Mouse (Mus musculus) NIH3T3 (cell line): ENCODE measurements around the gene Atn1.

Source experiments
- DNase-seq: peaks from one replicate; pipeline ENCODE4 v3.0.0-alpha.2; 2012; ENCODE audit warnings: low read depth

Atn1 gene

GRCm38 (mm10) chr6:124711824-124712782, 44.2 kb downstream of the Atn1 start, which contains the start of the genes Emg1 and Phb2:
Gene Emg1 (minus strand): TSS chr6:124712178.
Gene Phb2 (plus strand): TSS chr6:124712336.
- peak; percentile 99 for DNase-seq

- DNase-seq: no peak
Observed at GRCm38 (mm10) chr6:124708289-124708889, 47.9 kb downstream of the Atn1 start.

- peak; percentile 48 for DNase-seq
Observed at GRCm38 (mm10) chr6:124706061-124706627, 50.2 kb downstream of the Atn1 start.

DNA sequence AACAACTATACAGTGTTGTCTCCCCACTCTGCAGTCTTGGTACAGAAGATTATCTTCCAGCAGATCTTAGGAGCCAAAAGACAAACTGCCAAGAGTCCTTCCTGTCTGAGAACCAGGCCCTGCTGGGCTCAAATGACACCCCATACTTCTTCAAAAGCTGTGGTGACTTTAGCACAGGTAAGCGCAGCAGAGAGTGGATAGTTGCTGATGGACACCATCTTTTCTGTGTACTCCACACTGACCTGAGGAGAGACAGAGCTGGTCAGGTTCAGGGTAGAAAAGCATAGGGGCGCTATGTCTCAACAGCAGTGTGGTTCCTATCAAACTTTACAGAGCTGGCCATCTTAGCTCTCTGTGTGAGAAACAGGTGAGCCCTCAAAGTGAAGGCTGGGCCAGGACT, 51.9 kb downstream of the Atn1 start:
- DNase-seq: no peak

DNA sequence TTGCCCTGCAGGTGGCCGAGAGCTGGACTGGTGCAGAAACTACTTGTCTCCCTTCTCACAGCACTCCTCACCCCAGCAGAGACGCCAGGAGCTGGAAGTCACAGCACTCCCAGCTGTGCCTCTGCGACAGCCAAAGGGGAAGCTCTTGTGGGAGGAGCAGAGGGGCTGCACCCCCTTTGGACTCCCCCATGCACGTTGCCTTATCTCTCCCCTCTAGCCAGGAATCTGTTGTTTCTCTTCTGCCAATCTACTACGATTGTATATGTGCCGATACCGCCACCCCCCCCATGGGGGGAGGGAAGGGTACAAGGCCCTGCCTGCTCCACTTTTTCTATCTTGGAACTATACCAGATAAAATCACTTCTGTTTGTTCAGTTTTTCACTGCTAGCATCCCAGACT, 52.5 kb downstream of the Atn1 start:
- no peak for DNase-seq

- DNase-seq: peak; percentile 83
Observed at GRCm38 (mm10) chr6:124702784-124703103, 53.6 kb downstream of the Atn1 start.

- no peak for DNase-seq
Observed at GRCm38 (mm10) chr6:124702102-124702783, 54.1 kb downstream of the Atn1 start.

GRCm38 (mm10) chr6:124701338-124701737, 55.0 kb downstream of the Atn1 start:
- peak; percentile 61 for DNase-seq

DNA sequence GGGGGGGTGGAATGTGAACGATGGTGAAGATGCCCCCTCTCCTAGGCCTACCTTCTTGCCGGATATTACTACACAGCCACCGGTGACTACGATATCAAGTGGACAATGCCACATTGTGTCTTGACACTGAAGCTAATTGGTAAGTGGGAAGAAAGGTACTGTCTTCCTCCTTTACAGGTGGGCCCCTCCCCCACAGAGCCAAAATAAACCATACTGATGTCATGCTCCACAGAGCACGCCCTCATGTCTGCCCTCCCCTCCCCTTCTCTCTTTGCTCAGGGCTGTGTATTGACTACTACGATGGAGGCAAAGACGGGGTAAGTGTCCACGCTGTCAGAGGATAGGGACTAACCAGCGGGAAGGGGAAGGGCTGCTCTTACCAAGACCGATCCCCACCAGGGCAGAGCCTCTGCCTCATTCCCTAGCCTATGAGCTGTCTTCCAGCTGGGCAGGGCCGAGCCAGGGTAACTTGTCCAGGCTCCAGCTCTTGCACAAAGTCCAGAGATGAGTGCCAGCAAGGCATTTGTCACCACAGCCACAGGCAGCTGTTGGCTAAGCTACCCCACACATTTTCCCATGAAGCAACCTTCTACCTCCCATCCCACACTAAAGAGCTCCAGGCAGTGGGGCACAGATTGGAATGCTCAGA, 56.2 kb downstream of the Atn1 start:
- peak; percentile 93 for DNase-seq

DNA sequence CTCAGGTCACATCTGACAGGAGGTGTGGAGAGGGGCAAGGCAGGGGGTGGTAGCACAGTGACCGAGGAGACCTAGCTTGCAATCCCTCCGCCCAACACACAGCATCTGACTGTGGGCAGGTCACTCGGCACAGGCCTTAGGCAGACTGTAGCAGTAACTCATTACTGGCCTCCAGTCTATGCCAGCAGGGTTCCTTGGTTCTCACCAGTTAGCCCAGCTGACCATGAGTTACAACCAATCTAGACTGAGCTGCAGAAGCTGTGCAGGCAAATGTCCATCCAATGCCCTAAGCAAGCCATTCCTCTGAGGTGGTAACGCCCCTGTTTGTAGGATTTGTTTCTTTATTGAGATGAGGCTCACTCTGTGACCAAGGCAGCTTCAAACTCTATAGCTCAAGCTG, 57.0 kb downstream of the Atn1 start:
- DNase-seq: no peak

DNA sequence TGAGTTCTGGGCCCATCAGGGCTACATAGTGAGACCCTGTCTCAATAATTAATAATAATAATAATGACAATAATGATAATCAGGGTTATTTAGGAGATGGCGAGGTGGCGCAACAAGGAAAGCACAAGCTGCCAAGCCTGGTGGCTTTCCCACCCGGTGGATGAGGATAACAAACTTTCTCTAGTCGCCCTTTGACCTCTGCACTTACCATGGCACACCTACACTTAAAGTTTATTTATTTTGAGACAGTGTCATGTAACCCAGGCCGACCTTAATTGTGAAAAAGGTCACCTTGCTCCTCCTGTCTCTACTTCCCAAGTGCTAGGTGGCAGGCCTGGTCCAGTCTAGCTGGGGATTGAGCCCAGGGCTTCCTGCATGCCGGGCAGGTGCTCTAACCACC, 57.6 kb downstream of the Atn1 start:
- DNase-seq: no peak

DNA sequence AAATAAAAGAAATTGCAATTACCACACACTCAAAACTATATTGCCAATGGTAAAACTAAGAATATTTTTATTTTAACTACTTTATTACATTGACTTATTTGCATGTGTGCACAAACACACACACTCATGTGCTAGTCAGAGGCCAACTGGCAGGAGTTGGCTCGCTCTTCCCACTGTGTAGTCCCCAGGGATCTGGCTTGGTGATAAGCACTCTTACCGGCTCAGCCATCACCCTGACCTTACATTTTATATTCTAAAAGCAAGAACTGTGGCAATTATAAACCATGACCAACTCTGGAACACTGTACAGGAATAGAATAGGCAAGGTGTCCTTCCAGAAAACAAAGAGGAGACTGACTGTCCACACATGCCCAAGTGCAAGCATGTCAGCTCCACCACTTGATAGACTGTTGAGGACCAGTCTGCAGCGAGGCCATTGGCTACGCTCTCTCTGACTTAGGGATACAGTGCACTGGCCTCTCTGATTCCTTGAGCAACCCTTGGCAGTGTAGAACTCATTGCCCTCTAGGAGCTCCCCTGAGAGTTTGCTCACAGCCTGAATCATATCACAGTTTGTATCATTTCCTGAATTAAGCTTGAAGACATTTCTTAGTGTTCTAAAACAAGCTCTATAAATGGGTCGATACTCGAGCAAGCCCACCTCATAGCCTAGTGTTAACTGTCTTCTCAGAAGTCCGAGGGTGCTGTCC, 59.7 kb downstream of the Atn1 start:
- peak; percentile 64 for DNase-seq

- DNase-seq: peak; percentile 46
Observed at GRCm38 (mm10) chr6:124694166-124694955, 62.0 kb downstream of the Atn1 start.

GRCm38 (mm10) chr6:124693243-124693981, 62.9 kb downstream of the Atn1 start:
- DNase-seq: no peak
